Mouse (Mus musculus) thymus, postnatal 10 days (tissue): ENCODE measurements around the gene Med12l.

Source experiments
- DNase-seq, 2 experiments: peaks; one replicate each; pipeline ENCODE4 v3.0.0; 2021; ENCODE audit warnings: low spot score in 2 of 2

The Med12l gene

GRCm38 (mm10) chr3:59304944-59305343, 299.3 kb downstream of the Med12l start:
- no peak for DNase-seq

DNA sequence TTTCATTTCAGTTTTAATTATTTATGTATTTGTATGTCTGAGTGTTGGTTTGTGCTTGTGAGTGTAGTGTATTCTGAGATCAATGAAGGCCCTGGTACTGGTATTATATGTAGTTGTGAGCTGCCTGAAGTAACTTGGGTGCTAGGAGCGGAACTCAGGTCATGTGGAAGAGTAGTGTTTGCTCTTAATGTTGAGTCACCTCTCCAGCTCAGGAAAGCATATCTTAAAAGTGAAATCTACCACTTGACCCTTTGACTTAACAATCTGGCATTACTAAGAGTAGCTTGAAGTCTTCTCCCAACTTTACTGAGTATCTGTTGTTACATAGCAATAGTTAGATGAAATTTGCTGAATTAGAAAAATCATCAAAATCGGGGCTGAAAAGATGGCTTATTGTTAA, 299.9 kb downstream of the Med12l start:
- DNase-seq = no peak

GRCm38 (mm10) chr3:59312610-59313009, 307.0 kb downstream of the Med12l start:
- no peak for DNase-seq

DNA sequence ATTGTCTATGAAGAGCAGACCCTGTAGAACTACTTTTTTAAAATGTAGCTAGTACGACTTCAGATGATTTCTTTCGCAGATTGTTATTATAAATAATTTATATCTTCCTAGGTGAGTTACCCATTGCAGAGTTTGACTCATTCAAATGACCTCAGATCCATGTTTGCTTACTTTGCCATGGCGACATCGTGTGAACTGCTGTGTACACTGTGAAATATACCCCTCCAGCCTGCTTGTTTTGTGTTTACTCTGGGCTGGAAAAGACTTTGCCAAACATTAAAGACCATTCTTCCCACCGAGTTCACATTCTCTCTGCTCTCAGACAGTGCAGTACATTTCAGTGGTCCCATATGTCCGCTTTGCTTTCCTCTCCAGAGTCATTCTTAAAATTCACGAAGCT, 310.5 kb downstream of the Med12l start:
- no peak for DNase-seq

GRCm38 (mm10) chr3:59321278-59321876, 315.8 kb downstream of the Med12l start:
- peak; percentile 45 to 73 for DNase-seq

GRCm38 (mm10) chr3:59328526-59328925, 322.9 kb downstream of the Med12l start:
- no peak for DNase-seq

- DNase-seq = no peak
Observed at GRCm38 (mm10) chr3:59341647-59342427, 336.2 kb downstream of the Med12l start.

- no peak for DNase-seq
Observed at GRCm38 (mm10) chr3:59343026-59343425, 337.4 kb downstream of the Med12l start.

- DNase-seq = peak; percentile 22 to 26
Observed at GRCm38 (mm10) chr3:59344065-59344905, 338.7 kb downstream of the Med12l start, which contains the start of gene Igsf10. Gene Igsf10, minus strand, starts transcription at chr3:59344394.

DNA sequence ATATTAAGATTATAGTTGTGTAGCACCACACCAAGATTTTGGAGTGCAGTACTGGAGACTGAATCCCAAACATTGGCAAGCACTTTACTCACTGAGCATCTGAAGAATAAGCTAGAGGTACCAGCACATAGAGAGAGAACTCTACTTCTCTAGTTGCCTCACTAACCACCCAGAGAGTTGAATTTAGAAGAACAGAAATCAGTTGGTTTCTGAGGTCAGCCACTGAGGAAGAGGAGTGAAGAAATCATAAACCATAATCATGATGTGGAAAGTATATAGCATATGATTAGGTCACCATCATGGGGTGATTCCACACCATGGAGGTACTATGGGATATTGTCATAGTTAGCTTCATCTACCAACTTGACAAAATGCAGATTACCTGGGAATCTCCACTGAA, 346.1 kb downstream of the Med12l start:
- no peak for DNase-seq

DNA sequence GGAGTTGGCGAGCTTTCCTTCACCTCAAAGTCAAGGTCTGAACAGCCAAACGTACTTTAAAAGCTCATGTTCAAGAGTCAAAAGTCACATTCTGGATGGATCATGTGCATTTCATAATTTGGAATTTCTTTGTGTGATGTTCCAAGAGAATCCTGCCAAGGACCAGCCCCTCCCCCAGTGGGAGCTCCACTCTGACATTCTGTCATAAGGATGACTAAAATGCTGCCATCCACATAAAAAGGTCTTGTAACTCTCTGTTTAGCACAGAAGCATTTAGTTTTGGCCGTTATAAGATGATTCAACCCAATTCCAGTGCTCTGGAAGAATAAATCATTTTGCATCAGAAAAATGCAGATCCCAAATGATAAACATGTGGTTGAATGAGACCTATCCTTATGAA, 348.5 kb downstream of the Med12l start:
- no peak for DNase-seq

DNA sequence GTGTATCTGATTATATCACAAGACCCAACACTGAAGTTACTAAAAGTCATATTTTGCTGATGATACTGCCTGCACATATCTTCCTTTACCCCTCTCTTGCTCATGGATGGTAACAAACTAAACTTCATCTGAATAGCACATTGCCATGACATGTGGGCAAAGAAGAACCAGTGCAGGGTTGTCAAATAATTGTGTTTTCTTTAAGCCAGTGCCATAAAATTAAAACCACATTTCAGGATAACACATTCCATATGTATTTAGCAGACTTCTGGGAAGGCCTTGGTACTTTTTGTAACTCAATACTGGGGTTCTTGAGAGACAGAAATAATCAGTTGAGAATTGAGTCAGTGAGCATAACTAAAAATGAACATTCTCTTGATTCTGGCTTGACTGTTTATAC, 354.5 kb downstream of the Med12l start:
- no peak for DNase-seq

- no peak for DNase-seq
Observed at GRCm38 (mm10) chr3:59361895-59362294, 356.3 kb downstream of the Med12l start.
